Mouse (Mus musculus): ENCODE measurements around the gene Sfxn5. TPM values are rescaled to one million over a fixed set of nuclear protein-coding genes. Genes with fewer than 3 reads are reported as not detected.

The Sfxn5 gene
- polyA plus RNA-seq (2012; rRNA removed) = 3.7 and 5.9 TPM in 2 replicates

DNA sequence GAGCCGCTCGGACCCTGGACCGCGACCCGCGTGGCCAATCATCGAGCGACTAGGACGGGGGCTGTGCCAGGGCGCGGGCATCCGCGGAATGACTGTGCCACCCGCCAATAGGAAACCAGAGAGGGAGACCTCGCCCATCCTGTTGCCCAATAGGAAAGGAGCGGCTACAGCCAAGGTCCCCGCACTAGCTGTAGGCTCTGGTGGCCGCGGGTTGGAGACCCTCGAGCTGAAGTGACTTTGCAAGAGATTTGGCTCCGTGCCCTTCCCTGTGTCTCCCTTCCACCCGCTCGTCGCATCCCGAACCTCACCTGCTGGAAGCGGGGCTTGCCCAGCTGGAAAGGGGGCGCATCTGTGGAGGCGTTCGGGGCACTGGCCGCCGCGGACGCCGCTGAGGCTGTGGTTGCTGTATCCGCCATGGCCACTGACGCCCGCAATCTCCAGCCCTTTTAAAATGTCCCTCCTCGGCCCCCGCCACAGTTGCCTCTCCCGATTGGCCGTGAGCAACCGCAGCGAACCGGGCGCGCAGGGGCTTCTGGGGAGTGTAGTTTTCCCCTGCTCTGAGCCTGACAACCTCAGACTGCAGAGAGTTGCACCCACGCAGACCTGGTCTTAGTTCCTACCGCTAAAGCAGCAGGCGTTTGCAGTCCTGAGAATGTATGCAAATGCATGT lies at the start of gene Sfxn5:
TSS of gene Sfxn5 (minus strand) at position 423 of the 670 bp plus-strand sequence.
- peaks cover 3% of the 10 kb centered on the region; the same call in 1 of the 2 replicates for H3K27me3 ChIP-seq (ENCODE audit: control insufficient read depth, insufficient read depth, low read length)
- H3K27ac ChIP-seq (ENCODE audit: control insufficient read depth, insufficient read depth, low read length) = peak within 1 kb of the TSS; percentile 30; the same call in 1 of the 2 replicates
- WGBS = under 1% methylated on average over 49 of the region's 49 CpGs
- H3K4me1 ChIP-seq (replicated peaks; ENCODE audit: control insufficient read depth, insufficient read depth, low read length) = peaks cover 9% of the 10 kb centered on the region; the same call in 1 of the 2 replicates
- no peak; the same call in 1 of the 2 replicates for TF ChIP-seq POLR2A (IDR thresholded peaks at IDR 0.05; ENCODE audit: control insufficient read depth, extremely low read depth, insufficient read depth, low read length, poor library complexity)
- TF ChIP-seq CTCF (IDR thresholded peaks at IDR 0.05; ENCODE audit: borderline replicate concordance, control insufficient read depth, extremely low read depth, insufficient read depth, low read length, poor library complexity) = no peak
- DNase-seq = peak; percentile 95
- H3K36me3 ChIP-seq (ENCODE audit: control insufficient read depth, insufficient read depth, low read length) = no peaks in the 10 kb centered on the region
- peak within 1 kb of the TSS; percentile 87 for H3K4me3 ChIP-seq (ENCODE audit: control insufficient read depth, insufficient read depth, low read length)

DNA sequence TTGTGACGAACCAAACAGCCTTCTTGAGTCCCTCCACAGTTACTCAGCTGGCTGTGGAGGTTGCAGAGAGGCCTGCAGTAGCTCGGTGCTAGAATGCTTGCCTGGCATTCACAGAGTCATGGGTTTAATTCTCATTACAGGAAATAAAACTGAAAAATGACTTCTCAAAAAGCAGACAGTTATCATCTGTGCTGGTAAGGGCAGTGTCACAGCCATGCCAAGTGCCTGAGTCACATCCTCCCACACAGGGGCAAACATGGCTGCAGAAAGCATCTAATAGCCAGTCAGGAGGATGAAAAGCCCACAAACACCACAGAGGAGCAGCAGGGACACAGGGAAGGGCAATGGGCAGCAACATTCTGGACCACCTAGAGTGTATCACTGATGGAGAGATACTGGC lies 49.6 kb upstream of the Sfxn5 start:
- no peak overlapping the region for H3K27ac ChIP-seq (ENCODE audit: control insufficient read depth, insufficient read depth, low read length)
- DNase-seq = no peak
- H3K4me3 ChIP-seq (ENCODE audit: control insufficient read depth, insufficient read depth, low read length) = no peak overlapping the region
- no peaks in the 10 kb centered on the region for H3K27me3 ChIP-seq (ENCODE audit: control insufficient read depth, insufficient read depth, low read length)
- no peak for TF ChIP-seq POLR2A (IDR thresholded peaks at IDR 0.05; ENCODE audit: control insufficient read depth, extremely low read depth, insufficient read depth, low read length, poor library complexity)
- TF ChIP-seq CTCF (IDR thresholded peaks at IDR 0.05; ENCODE audit: borderline replicate concordance, control insufficient read depth, extremely low read depth, insufficient read depth, low read length, poor library complexity) = no peak
- peaks cover 11% of the 10 kb centered on the region for H3K4me1 ChIP-seq (replicated peaks; ENCODE audit: control insufficient read depth, insufficient read depth, low read length)
- 85% methylated on average over 2 of the region's 2 CpGs for WGBS
- H3K36me3 ChIP-seq (ENCODE audit: control insufficient read depth, insufficient read depth, low read length) = no peaks in the 10 kb centered on the region

DNA sequence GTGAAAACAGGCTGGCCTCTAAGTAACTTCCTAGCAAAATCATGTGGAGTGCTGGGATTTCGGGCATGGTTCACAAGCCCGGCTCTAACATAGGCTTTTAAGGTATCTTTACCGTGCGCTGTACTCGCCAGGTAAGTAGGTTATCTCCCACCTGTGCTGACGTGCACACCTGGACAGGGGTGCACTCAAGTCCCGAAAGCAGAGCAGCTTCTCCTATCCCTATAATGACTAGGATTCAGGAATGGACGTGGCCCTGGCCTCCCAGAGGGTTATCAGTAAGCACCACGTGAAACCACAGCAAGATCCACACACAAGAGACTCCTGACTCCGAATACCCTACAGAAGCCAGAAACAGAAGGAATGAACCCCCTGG lies 48.4 kb upstream of the Sfxn5 start:
- 96% methylated on average over 10 of the region's 10 CpGs for WGBS
- H3K27me3 ChIP-seq (ENCODE audit: control insufficient read depth, insufficient read depth, low read length) = no peaks in the 10 kb centered on the region
- TF ChIP-seq CTCF (IDR thresholded peaks at IDR 0.05; ENCODE audit: borderline replicate concordance, control insufficient read depth, extremely low read depth, insufficient read depth, low read length, poor library complexity) = no peak
- TF ChIP-seq POLR2A (IDR thresholded peaks at IDR 0.05; ENCODE audit: control insufficient read depth, extremely low read depth, insufficient read depth, low read length, poor library complexity) = no peak

DNA sequence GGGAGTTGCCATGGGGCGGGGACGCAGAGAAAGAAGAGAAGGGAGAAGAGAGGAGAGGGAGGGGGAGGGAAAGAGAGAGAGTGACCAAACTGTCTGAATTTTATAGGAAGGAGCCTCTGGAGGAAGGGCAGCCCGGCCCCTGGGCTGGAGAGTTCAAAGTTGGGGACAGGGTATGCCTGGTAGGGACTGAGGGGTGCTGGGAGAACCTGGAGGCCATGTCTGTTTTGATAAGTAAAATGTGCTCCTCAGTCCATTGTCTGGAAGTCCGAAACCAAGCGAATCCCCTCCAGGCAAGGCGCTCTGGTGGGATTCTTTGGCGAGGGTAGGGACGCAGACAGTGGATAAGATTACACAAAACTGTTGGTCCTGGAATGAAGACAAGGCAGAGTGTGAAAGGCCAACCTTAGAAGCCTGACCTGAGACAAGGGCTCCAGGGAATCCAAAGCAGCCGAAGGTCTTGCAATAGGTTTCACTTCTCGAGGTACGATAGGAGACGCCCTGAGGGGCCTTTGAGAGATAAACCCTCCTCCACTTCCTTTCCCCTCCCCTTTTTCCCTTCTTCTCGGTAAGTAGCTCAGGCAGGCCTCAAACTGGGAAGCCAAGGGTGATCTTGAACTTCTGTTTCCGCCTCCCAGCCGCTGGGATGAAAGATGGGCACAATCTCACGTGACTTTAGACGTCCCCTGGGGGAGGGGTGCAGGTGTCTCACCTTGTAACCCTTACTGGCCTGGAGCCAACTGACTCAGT lies 47.9 kb upstream of the Sfxn5 start:
- H3K36me3 ChIP-seq (ENCODE audit: control insufficient read depth, insufficient read depth, low read length) = no peaks in the 10 kb centered on the region
- 42% methylated on average over 17 of the region's 17 CpGs for WGBS
- H3K27me3 ChIP-seq (ENCODE audit: control insufficient read depth, insufficient read depth, low read length) = no peaks in the 10 kb centered on the region
- H3K27ac ChIP-seq (ENCODE audit: control insufficient read depth, insufficient read depth, low read length) = no peak overlapping the region
- peaks cover 11% of the 10 kb centered on the region for H3K4me1 ChIP-seq (replicated peaks; ENCODE audit: control insufficient read depth, insufficient read depth, low read length)
- no peak overlapping the region for H3K4me3 ChIP-seq (ENCODE audit: control insufficient read depth, insufficient read depth, low read length)
- TF ChIP-seq CTCF (IDR thresholded peaks at IDR 0.05; ENCODE audit: borderline replicate concordance, control insufficient read depth, extremely low read depth, insufficient read depth, low read length, poor library complexity) (no peak; the same call in 1 of the 2 replicates), POLR2A (IDR thresholded peaks at IDR 0.05; ENCODE audit: control insufficient read depth, extremely low read depth, insufficient read depth, low read length, poor library complexity) (no peak)
- no peak for DNase-seq

More for the DNA sequence above, 48.4 kb upstream of the Sfxn5 start:
- Histone ChIP-seq H3K4me1 (replicated peaks; ENCODE audit: control insufficient read depth, insufficient read depth, low read length) (peaks cover 11% of the 10 kb centered on the region), H3K27ac (ENCODE audit: control insufficient read depth, insufficient read depth, low read length) (no peak overlapping the region), H3K36me3 (ENCODE audit: control insufficient read depth, insufficient read depth, low read length) (no peaks in the 10 kb centered on the region), H3K4me3 (ENCODE audit: control insufficient read depth, insufficient read depth, low read length) (no peak overlapping the region)
- DNase-seq = no peak

DNA sequence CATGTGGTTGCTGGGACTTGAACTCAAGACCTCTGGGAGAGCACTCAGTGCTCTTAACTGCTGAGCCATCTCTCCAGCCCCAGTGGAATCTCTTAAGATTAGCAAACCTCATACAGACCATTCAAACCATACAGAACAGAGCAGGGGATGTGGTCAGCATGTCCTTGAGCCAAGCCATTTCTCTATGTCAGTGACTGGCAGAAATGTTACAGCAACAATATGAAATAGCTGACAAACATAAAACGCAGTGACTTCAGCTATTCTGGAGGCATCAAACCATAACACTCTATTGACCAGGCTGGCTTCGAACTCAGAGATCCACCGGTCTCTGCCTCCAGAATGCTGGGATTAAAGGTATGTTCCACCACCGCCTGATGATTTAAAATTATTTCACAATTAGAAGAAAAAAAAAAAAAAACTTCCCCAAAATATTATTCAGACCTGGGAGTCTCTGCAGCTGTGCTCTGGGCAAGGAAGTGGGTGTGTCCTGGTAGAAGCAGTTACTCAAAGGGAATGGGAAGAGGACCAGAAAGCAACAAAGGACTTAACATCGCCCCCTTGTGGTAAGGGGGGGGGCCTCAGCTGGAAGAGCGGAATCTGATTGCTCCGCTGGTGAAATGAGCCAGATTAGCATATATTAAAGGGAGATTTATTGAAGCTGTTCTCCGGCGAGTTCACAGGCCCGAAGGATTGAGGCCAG lies 47.1 kb upstream of the Sfxn5 start:
- peak; percentile 66 for DNase-seq
- Histone ChIP-seq H3K4me3 (ENCODE audit: control insufficient read depth, insufficient read depth, low read length) (no peak overlapping the region), H3K4me1 (replicated peaks; ENCODE audit: control insufficient read depth, insufficient read depth, low read length) (peaks cover 11% of the 10 kb centered on the region)

DNA sequence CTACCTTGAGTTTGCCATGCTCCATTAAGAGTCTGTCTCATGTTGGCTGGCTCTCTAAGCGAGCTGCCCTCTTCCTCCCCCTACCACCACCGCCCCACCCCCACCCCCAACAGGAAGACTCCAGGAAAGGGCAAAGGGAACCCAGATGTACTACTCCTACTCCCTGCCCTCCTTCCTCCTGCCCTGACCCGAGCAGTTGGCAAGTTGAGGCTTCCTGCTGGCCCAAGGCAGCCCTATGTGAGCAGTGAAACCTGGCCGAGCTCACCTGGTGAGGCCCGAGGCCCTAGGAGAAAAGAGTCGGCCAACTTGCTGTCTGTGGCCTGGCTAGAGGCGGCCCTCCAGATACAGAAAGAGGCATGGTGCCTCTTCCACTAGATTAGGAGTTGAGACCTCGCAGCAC lies 45.4 kb upstream of the Sfxn5 start:
- H3K4me3 ChIP-seq (ENCODE audit: control insufficient read depth, insufficient read depth, low read length) = no peak overlapping the region
- H3K4me1 ChIP-seq (replicated peaks; ENCODE audit: control insufficient read depth, insufficient read depth, low read length) = peaks cover 20% of the 10 kb centered on the region
- H3K27me3 ChIP-seq (ENCODE audit: control insufficient read depth, insufficient read depth, low read length) = no peaks in the 10 kb centered on the region
- 64% methylated on average over 8 of the region's 8 CpGs for WGBS
- H3K27ac ChIP-seq (ENCODE audit: control insufficient read depth, insufficient read depth, low read length) = no peak overlapping the region
- TF ChIP-seq CTCF (IDR thresholded peaks at IDR 0.05; ENCODE audit: borderline replicate concordance, control insufficient read depth, extremely low read depth, insufficient read depth, low read length, poor library complexity) = no peak
- TF ChIP-seq POLR2A (IDR thresholded peaks at IDR 0.05; ENCODE audit: control insufficient read depth, extremely low read depth, insufficient read depth, low read length, poor library complexity) = no peak
- H3K36me3 ChIP-seq (ENCODE audit: control insufficient read depth, insufficient read depth, low read length) = no peaks in the 10 kb centered on the region
- no peak for DNase-seq

More for the DNA sequence above, 47.1 kb upstream of the Sfxn5 start:
- Histone ChIP-seq H3K27me3 (ENCODE audit: control insufficient read depth, insufficient read depth, low read length) (no peaks in the 10 kb centered on the region), H3K36me3 (ENCODE audit: control insufficient read depth, insufficient read depth, low read length) (no peaks in the 10 kb centered on the region), H3K27ac (ENCODE audit: control insufficient read depth, insufficient read depth, low read length) (no peak overlapping the region)
- TF ChIP-seq CTCF (IDR thresholded peaks at IDR 0.05; ENCODE audit: borderline replicate concordance, control insufficient read depth, extremely low read depth, insufficient read depth, low read length, poor library complexity) (peak; percentile 17; the same call in 1 of the 2 replicates), POLR2A (IDR thresholded peaks at IDR 0.05; ENCODE audit: control insufficient read depth, extremely low read depth, insufficient read depth, low read length, poor library complexity) (no peak)
- 22% methylated on average over 10 of the region's 10 CpGs for WGBS

Data from thymus, adult 2 months (tissue).